Mouse (Mus musculus) forebrain, embryonic 10.5 days (tissue): ENCODE data around the gene Fbxw11. TPM values are rescaled to one million over a fixed set of nuclear protein-coding genes. Genes with fewer than 3 reads are reported as not detected.

Experiments
- DNase-seq: peaks from one replicate; pipeline ENCODE4 v3.0.0-alpha.2; 2017; ENCODE audit warnings: low spot score; ENCODE audit errors: extremely low spot score
- H3K27ac ChIP-seq: fragments of 300-500 bp; sonication (generic); 2 replicates; pipeline ENCODE4 v1.5.1; 2016; ENCODE audit warnings: mild to moderate bottlenecking
- H3K27me3 ChIP-seq: fragments of 300-500 bp; sonication (generic); 2 replicates; pipeline ENCODE4 v1.6.1; 2016; ENCODE audit warnings: mild to moderate bottlenecking; ENCODE audit not compliant: poor library complexity, severe bottlenecking
- H3K36me3 ChIP-seq: fragments of 300-500 bp; sonication (generic); replicated peaks from 2 replicates; pipeline ENCODE4 v1.6.1; 2016; ENCODE audit warnings: mild to moderate bottlenecking, moderate library complexity
- H3K4me1 ChIP-seq: fragments of 300-500 bp; sonication (generic); 2 replicates; pipeline ENCODE4 v1.6.1; 2016
- H3K4me3 ChIP-seq: fragments of 300-500 bp; sonication (generic); 2 replicates; pipeline ENCODE4 v1.5.1; 2016; ENCODE audit warnings: mild to moderate bottlenecking, moderate library complexity
- H3K9me3 ChIP-seq: fragments of 300-500 bp; sonication (generic); 2 replicates; pipeline ENCODE4 v1.6.1; 2016; ENCODE audit warnings: mild to moderate bottlenecking, moderate library complexity
- WGBS: fragments of 180-500 bp; shearing (Covaris S2); methylation state at CpG from one replicate; pipeline ENCODE4 v1.1.7; 2016; 5-methylcytosine and 5-hydroxymethylcytosine counted together
- polyA plus RNA-seq: library from polyadenylated mRNA; unstranded; fragments of >200 nt; fragmentation: Nextera tagmentation; extraction: Ambion mirVana; gene quantifications from 2 replicates; pipeline ENCODE4 v1.2.1, GENCODE M21; 2016

Gene Fbxw11
- polyA plus RNA-seq, 1 experiment from 2014 or later, result 87.0 TPM

- Histone ChIP-seq H3K27ac (no peak overlapping the region), H3K4me3 (no peak overlapping the region), H3K36me3 (no peaks in the 10 kb centered on the region), H3K27me3 (no peaks in the 10 kb centered on the region), H3K4me1 (0 out of 2 replicates have a peak, but pooled peaks cover 8% of the 10 kb centered on the region), H3K9me3 (no peaks in the 10 kb centered on the region)
- no peak for DNase-seq
- WGBS, result 86% methylated on average over 2 of the region's 2 CpGs
Measured at GRCm38 (mm10) chr11:32753358-32753757, 110.8 kb downstream of the Fbxw11 start.

- no peaks in the 10 kb centered on the region for H3K36me3 ChIP-seq
- H3K4me1 ChIP-seq, result peaks cover 7% of the 10 kb centered on the region; the same call in 1 of the 2 replicates
- no peak for DNase-seq
- H3K9me3 ChIP-seq, result no peaks in the 10 kb centered on the region
- H3K4me3 ChIP-seq, result no peak overlapping the region
- WGBS, result 85% methylated on average over 3 of the region's 3 CpGs
- H3K27ac ChIP-seq, result no peak overlapping the region
- no peaks in the 10 kb centered on the region for H3K27me3 ChIP-seq
Measured at GRCm38 (mm10) chr11:32762773-32763172, 120.2 kb downstream of the Fbxw11 start.

GRCm38 (mm10) chr11:32767496-32768230 is 125.1 kb downstream of the Fbxw11 start:
- Histone ChIP-seq H3K9me3 (peaks cover 5% of the 10 kb centered on the region; the same call in 1 of the 2 replicates), H3K36me3 (no peaks in the 10 kb centered on the region), H3K4me3 (no peak overlapping the region), H3K27me3 (no peaks in the 10 kb centered on the region), H3K27ac (no peak overlapping the region), H3K4me1 (peaks cover 7% of the 10 kb centered on the region; the same call in 1 of the 2 replicates)
- 86% methylated on average over 18 of the region's 18 CpGs for WGBS
- DNase-seq, result no peak

GRCm38 (mm10) chr11:32768642-32769343 is 126.3 kb downstream of the Fbxw11 start:
- Histone ChIP-seq H3K27ac (no peak overlapping the region), H3K27me3 (no peaks in the 10 kb centered on the region), H3K4me1 (peaks cover 7% of the 10 kb centered on the region; the same call in 1 of the 2 replicates), H3K4me3 (no peak overlapping the region), H3K36me3 (no peaks in the 10 kb centered on the region), H3K9me3 (peaks cover 5% of the 10 kb centered on the region; the same call in 1 of the 2 replicates)
- WGBS, result 88% methylated on average over 12 of the region's 12 CpGs
- DNase-seq, result no peak

- no peak overlapping the region for H3K4me3 ChIP-seq
- WGBS, result 67% methylated on average over 11 of the region's 11 CpGs
- peaks cover 10% of the 10 kb centered on the region for H3K4me1 ChIP-seq
- H3K9me3 ChIP-seq, result 0 out of 2 replicates have a peak, but pooled peaks cover 3% of the 10 kb centered on the region
- no peaks in the 10 kb centered on the region for H3K36me3 ChIP-seq
- DNase-seq, result no peak
- H3K27ac ChIP-seq, result 0 out of 2 replicates have a peak overlapping the region, but pooled peaks have one; percentile 0
- H3K27me3 ChIP-seq, result no peaks in the 10 kb centered on the region
Measured at GRCm38 (mm10) chr11:32780747-32781536, 138.4 kb downstream of the Fbxw11 start.

GRCm38 (mm10) chr11:32781633-32782404 is 139.3 kb downstream of the Fbxw11 start:
- 66% methylated on average over 2 of the region's 2 CpGs for WGBS
- Histone ChIP-seq H3K4me1 (peaks cover 10% of the 10 kb centered on the region), H3K27me3 (no peaks in the 10 kb centered on the region), H3K9me3 (no peaks in the 10 kb centered on the region), H3K36me3 (no peaks in the 10 kb centered on the region), H3K27ac (no peak overlapping the region), H3K4me3 (no peak overlapping the region)
- DNase-seq, result no peak

GRCm38 (mm10) chr11:32782724-32783123 is 140.2 kb downstream of the Fbxw11 start:
- peaks cover 10% of the 10 kb centered on the region for H3K4me1 ChIP-seq
- H3K36me3 ChIP-seq, result no peaks in the 10 kb centered on the region
- no peak for DNase-seq
- H3K27ac ChIP-seq, result no peak overlapping the region
- 81% methylated on average over 3 of the region's 3 CpGs for WGBS
- no peaks in the 10 kb centered on the region for H3K9me3 ChIP-seq
- H3K4me3 ChIP-seq, result no peak overlapping the region
- no peaks in the 10 kb centered on the region for H3K27me3 ChIP-seq

- H3K27me3 ChIP-seq, result no peaks in the 10 kb centered on the region
- no peak overlapping the region for H3K27ac ChIP-seq
- H3K4me3 ChIP-seq, result no peak overlapping the region
- 83% methylated on average over 6 of the region's 6 CpGs for WGBS
- H3K9me3 ChIP-seq, result no peaks in the 10 kb centered on the region
- no peak for DNase-seq
- peaks cover 9% of the 10 kb centered on the region for H3K4me1 ChIP-seq
- no peaks in the 10 kb centered on the region for H3K36me3 ChIP-seq
Measured at GRCm38 (mm10) chr11:32785591-32786147, 143.1 kb downstream of the Fbxw11 start.

GRCm38 (mm10) chr11:32786201-32786600 is 143.7 kb downstream of the Fbxw11 start:
- no peak overlapping the region for H3K4me3 ChIP-seq
- H3K27ac ChIP-seq, result no peak overlapping the region
- WGBS, result 87% methylated on average over 5 of the region's 5 CpGs
- H3K4me1 ChIP-seq, result peaks cover 4% of the 10 kb centered on the region
- no peak for DNase-seq
- H3K27me3 ChIP-seq, result no peaks in the 10 kb centered on the region
- no peaks in the 10 kb centered on the region for H3K36me3 ChIP-seq
- H3K9me3 ChIP-seq, result no peaks in the 10 kb centered on the region

GRCm38 (mm10) chr11:32794759-32795445 is 152.4 kb downstream of the Fbxw11 start:
- Histone ChIP-seq H3K27ac (no peak overlapping the region), H3K36me3 (no peaks in the 10 kb centered on the region), H3K4me3 (no peak overlapping the region), H3K27me3 (no peaks in the 10 kb centered on the region), H3K4me1 (peaks cover 13% of the 10 kb centered on the region), H3K9me3 (no peaks in the 10 kb centered on the region)
- no peak for DNase-seq
- 86% methylated on average over 10 of the region's 10 CpGs for WGBS
